Mouse (Mus musculus) hindbrain, embryonic 14.5 days (tissue): Measurements from ENCODE around the gene BC004004. TPM values are rescaled to one million over a fixed set of nuclear protein-coding genes. Genes with fewer than 3 reads are reported as not detected.

Source experiments
- ATAC-seq: fragments of 200-750 bp; cut with Nextera tagmentation; 2 replicates; pipeline ENCODE4 v1.8.0; 2017; ENCODE audit warnings: moderate number of reproducible peaks, mild to moderate bottlenecking, moderate TSS enrichment, moderate library complexity; ENCODE audit not compliant: low FRiP score
- DNase-seq: peaks from one replicate; pipeline ENCODE4 v3.0.0-alpha.2; 2015; ENCODE audit warnings: low spot score
- H3K27ac ChIP-seq: fragments of 300-500 bp; sonication (generic); 2 replicates; pipeline ENCODE4 v1.5.1; 2014; ENCODE audit warnings: mild to moderate bottlenecking, moderate library complexity
- H3K27me3 ChIP-seq: fragments of 300-500 bp; sonication (generic); 2 replicates; pipeline ENCODE4 v1.6.1; 2014; ENCODE audit warnings: mild to moderate bottlenecking, low read length, mixed read lengths; ENCODE audit not compliant: control insufficient read depth, insufficient read depth
- H3K36me3 ChIP-seq: fragments of 300-500 bp; sonication (generic); replicated peaks from 2 replicates; pipeline ENCODE4 v1.6.1; 2014; ENCODE audit not compliant: control insufficient read depth, insufficient read depth
- H3K4me1 ChIP-seq: fragments of 300-500 bp; sonication (generic); replicated peaks from 2 replicates; pipeline ENCODE4 v1.6.1; 2014; ENCODE audit warnings: antibody characterized with exemption, low read length, mixed read lengths; ENCODE audit not compliant: control insufficient read depth, insufficient read depth
- H3K4me2 ChIP-seq: fragments of 300-500 bp; sonication (generic); replicated peaks from 2 replicates; pipeline ENCODE4 v1.6.1; 2014; ENCODE audit warnings: mild to moderate bottlenecking, moderate library complexity
- H3K4me3 ChIP-seq: fragments of 300-500 bp; sonication (generic); replicated peaks from 2 replicates; pipeline ENCODE4 v1.5.1; 2014; ENCODE audit warnings: mild to moderate bottlenecking, low read length
- H3K9ac ChIP-seq: fragments of 300-500 bp; sonication (generic); 2 replicates; pipeline ENCODE4 v1.6.1; 2014
- H3K9me3 ChIP-seq: fragments of 300-500 bp; sonication (generic); 2 replicates; pipeline ENCODE4 v1.6.1; 2016; ENCODE audit warnings: low read length; ENCODE audit not compliant: control insufficient read depth
- WGBS: fragments of 180-500 bp; shearing (Covaris S2); extraction: QIAGEN DNeasy Blood & Tissue Kit; methylation state at CpG from one replicate; pipeline ENCODE4 v1.1.7; 2014; 5-methylcytosine and 5-hydroxymethylcytosine counted together
- polyA plus RNA-seq: library from polyadenylated mRNA; unstranded; fragments of >200 nt; fragmentation: Nextera tagmentation; extraction: Ambion mirVana; gene quantifications from 2 replicates; pipeline ENCODE4 v1.2.1, GENCODE M21; 2014

BC004004 gene
- polyA plus RNA-seq, 1 experiment from 2014 or later = 131 TPM

GRCm38 (mm10) chr17:29257001-29257511, 11.5 kb upstream of the BC004004 start:
- Histone ChIP-seq H3K4me1 (peaks cover 2% of the 10 kb centered on the region; the same call in 1 of the 2 replicates), H3K4me3 (no peak overlapping the region), H3K27me3 (no peaks in the 10 kb centered on the region), H3K27ac (no peak overlapping the region), H3K9ac (no peak overlapping the region), H3K4me2 (no peak overlapping the region), H3K9me3 (no peaks in the 10 kb centered on the region), H3K36me3 (peaks cover 53% of the 10 kb centered on the region)
- 95% methylated on average over 10 of the region's 10 CpGs for WGBS
- no peak for DNase-seq
- ATAC-seq = no peak

GRCm38 (mm10) chr17:29258025-29258558, 10.5 kb upstream of the BC004004 start:
- ATAC-seq (no peak), DNase-seq (no peak)
- no peak overlapping the region for H3K9ac ChIP-seq
- H3K27me3 ChIP-seq = no peaks in the 10 kb centered on the region
- H3K27ac ChIP-seq = peak overlapping the region; percentile 32; the same call in 1 of the 2 replicates
- no peak overlapping the region for H3K4me2 ChIP-seq
- H3K36me3 ChIP-seq = peaks cover 53% of the 10 kb centered on the region
- WGBS = 87% methylated on average over 10 of the region's 10 CpGs
- no peak overlapping the region for H3K4me3 ChIP-seq
- H3K4me1 ChIP-seq = peaks cover 12% of the 10 kb centered on the region
- no peaks in the 10 kb centered on the region for H3K9me3 ChIP-seq

GRCm38 (mm10) chr17:29258921-29259320, 9.7 kb upstream of the BC004004 start:
- Histone ChIP-seq H3K27ac (no peak overlapping the region), H3K4me1 (peaks cover 14% of the 10 kb centered on the region), H3K4me3 (no peak overlapping the region), H3K9me3 (no peaks in the 10 kb centered on the region), H3K36me3 (peaks cover 50% of the 10 kb centered on the region), H3K27me3 (no peaks in the 10 kb centered on the region), H3K4me2 (no peak overlapping the region), H3K9ac (no peak overlapping the region)
- 93% methylated on average over 2 of the region's 2 CpGs for WGBS
- no peak for DNase-seq
- no peak for ATAC-seq

GRCm38 (mm10) chr17:29259489-29259888, 9.1 kb upstream of the BC004004 start:
- ATAC-seq (no peak), DNase-seq (peak; percentile 84)
- H3K4me2 ChIP-seq = no peak overlapping the region
- no peak overlapping the region for H3K9ac ChIP-seq
- H3K4me1 ChIP-seq = peaks cover 14% of the 10 kb centered on the region
- no peak overlapping the region for H3K4me3 ChIP-seq
- WGBS = 5% methylated on average over 3 of the region's 3 CpGs
- H3K27me3 ChIP-seq = no peaks in the 10 kb centered on the region
- no peaks in the 10 kb centered on the region for H3K9me3 ChIP-seq
- H3K36me3 ChIP-seq = peaks cover 49% of the 10 kb centered on the region
- H3K27ac ChIP-seq = no peak overlapping the region

- Histone ChIP-seq H3K4me2 (no peak overlapping the region), H3K27me3 (no peaks in the 10 kb centered on the region), H3K4me3 (no peak overlapping the region), H3K9me3 (no peaks in the 10 kb centered on the region), H3K27ac (no peak overlapping the region), H3K4me1 (peaks cover 14% of the 10 kb centered on the region), H3K9ac (no peak overlapping the region), H3K36me3 (peaks cover 44% of the 10 kb centered on the region)
- ATAC-seq (no peak), DNase-seq (no peak)
- 87% methylated on average over 15 of the region's 15 CpGs for WGBS
Observed at GRCm38 (mm10) chr17:29260501-29260900, 8.1 kb upstream of the BC004004 start.

- H3K4me2 ChIP-seq = 0 out of 2 replicates have a peak overlapping the region, but pooled peaks have one; percentile 61
- no peaks in the 10 kb centered on the region for H3K9me3 ChIP-seq
- no peak overlapping the region for H3K4me3 ChIP-seq
- no peak overlapping the region; the same call in 1 of the 2 replicates for H3K9ac ChIP-seq
- H3K27me3 ChIP-seq = no peaks in the 10 kb centered on the region
- H3K27ac ChIP-seq = no peak overlapping the region
- DNase-seq = no peak
- 91% methylated on average over 22 of the region's 22 CpGs for WGBS
- H3K4me1 ChIP-seq = peaks cover 14% of the 10 kb centered on the region
- ATAC-seq = no peak
- H3K36me3 ChIP-seq = peaks cover 33% of the 10 kb centered on the region
Observed at GRCm38 (mm10) chr17:29261603-29262258, 6.9 kb upstream of the BC004004 start.

- ATAC-seq (no peak), DNase-seq (no peak)
- Histone ChIP-seq H3K27me3 (no peaks in the 10 kb centered on the region), H3K36me3 (peaks cover 28% of the 10 kb centered on the region), H3K4me1 (peaks cover 14% of the 10 kb centered on the region), H3K4me3 (no peak overlapping the region), H3K9ac (no peak overlapping the region; the same call in 1 of the 2 replicates), H3K9me3 (no peaks in the 10 kb centered on the region), H3K27ac (no peak overlapping the region), H3K4me2 (peak overlapping the region; percentile 61)
- 56% methylated on average over 2 of the region's 2 CpGs for WGBS
Observed at GRCm38 (mm10) chr17:29262259-29262649, 6.3 kb upstream of the BC004004 start.

GRCm38 (mm10) chr17:29263417-29263816, 5.2 kb upstream of the BC004004 start:
- DNase-seq (no peak), ATAC-seq (0 out of 2 replicates have a peak, but pooled peaks have one; percentile 10)
- peaks cover 14% of the 10 kb centered on the region for H3K4me1 ChIP-seq
- H3K4me3 ChIP-seq = peak overlapping the region; percentile 71
- peak overlapping the region; percentile 61 for H3K4me2 ChIP-seq
- peak overlapping the region; percentile 97 for H3K27ac ChIP-seq
- peaks cover 18% of the 10 kb centered on the region; the same call in 1 of the 2 replicates for H3K36me3 ChIP-seq
- H3K9me3 ChIP-seq = no peaks in the 10 kb centered on the region
- H3K9ac ChIP-seq = peak overlapping the region; percentile 73
- 1% methylated on average over 14 of the region's 14 CpGs for WGBS
- H3K27me3 ChIP-seq = no peaks in the 10 kb centered on the region

- Histone ChIP-seq H3K27ac (peak within 1 kb of the TSS; percentile 97), H3K36me3 (peaks cover 14% of the 10 kb centered on the region; the same call in 1 of the 2 replicates), H3K4me1 (peaks cover 14% of the 10 kb centered on the region), H3K4me3 (peak within 1 kb of the TSS; percentile 71), H3K9ac (peak within 1 kb of the TSS; percentile 73), H3K4me2 (peak within 1 kb of the TSS; percentile 61), H3K9me3 (no peaks in the 10 kb centered on the region), H3K27me3 (no peaks in the 10 kb centered on the region)
- WGBS = 8% methylated on average over 38 of the region's 38 CpGs
- ATAC-seq (peak; percentile 71), DNase-seq (peak; percentile 81)
Observed at GRCm38 (mm10) chr17:29263840-29264633, 4.6 kb upstream of the BC004004 start, which contains the start of gene Ppil1. Gene Ppil1 (minus strand): TSS chr17:29264186.
